Mouse (Mus musculus): Measurements from ENCODE around the gene Gm29609. TPM values are rescaled to one million over a fixed set of nuclear protein-coding genes. Genes with fewer than 3 reads are reported as not detected.
A peak's percentile ranks its signal among the peaks of the same experiment; 100 is the strongest.

Gene Gm29609
- total and polyA plus RNA-seq, 2 experiments from 2014 or later: 1.9 to 3.1 TPM

DNA sequence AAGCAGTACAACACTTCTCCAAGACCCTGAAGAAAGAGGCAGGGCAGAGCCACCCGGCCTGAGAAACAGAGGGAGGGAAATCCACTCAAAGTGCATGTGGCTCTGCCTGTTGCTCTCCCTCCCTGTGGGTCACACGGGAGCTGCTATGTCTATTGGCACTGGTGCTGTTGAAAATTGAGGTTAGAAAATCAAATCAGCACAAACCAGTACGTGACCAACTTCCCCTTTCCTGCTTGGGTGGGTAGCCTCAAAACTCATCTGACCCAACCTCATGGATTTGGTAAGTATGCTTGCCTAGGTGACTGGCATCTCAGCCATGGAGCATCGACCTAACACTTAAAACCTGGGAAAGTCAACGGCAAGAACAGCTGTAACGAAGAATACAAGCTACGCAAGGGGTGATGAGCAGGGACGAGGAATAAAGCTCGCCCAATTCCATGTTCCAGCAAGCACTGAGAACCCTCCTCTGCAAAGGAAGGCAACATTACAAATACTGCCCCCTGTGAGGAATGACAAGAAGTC is 73.8 kb downstream of the Gm29609 start, which contains the start of gene Dnajc5g:
Gene Dnajc5g, plus strand, starts transcription at position 472 of the 522 bp plus-strand sequence.
- TF ChIP-seq CTCF (IDR thresholded peaks at IDR 0.05): no peak
- no peaks in the 10 kb centered on the region for H3K36me3 ChIP-seq (ENCODE audit: insufficient read depth, low read length)
- DNase-seq (ENCODE audit: low spot score): no peak
- no peak within 1 kb of the TSS for H3K4me3 ChIP-seq (ENCODE audit: low read depth, low read length)
- H3K9ac ChIP-seq (replicated peaks; ENCODE audit: low read length, poor library complexity, severe bottlenecking): no peak within 1 kb of the TSS
- no peaks in the 10 kb centered on the region for H3K4me1 ChIP-seq (ENCODE audit: insufficient read depth, low read length)
- ATAC-seq (ENCODE audit: low FRiP score): no peak
- no peak within 1 kb of the TSS for H3K27ac ChIP-seq (ENCODE audit: low read depth, low read length)
- no peaks in the 10 kb centered on the region for H3K9me3 ChIP-seq (ENCODE audit: low read length)
- 87% methylated on average over 9 of the region's 9 CpGs for WGBS
- no peaks in the 10 kb centered on the region for H3K27me3 ChIP-seq (ENCODE audit: insufficient read depth, low read length)
- no peak within 1 kb of the TSS for H3K4me2 ChIP-seq (ENCODE audit: low read depth, low read length, poor library complexity, severe bottlenecking)

DNA sequence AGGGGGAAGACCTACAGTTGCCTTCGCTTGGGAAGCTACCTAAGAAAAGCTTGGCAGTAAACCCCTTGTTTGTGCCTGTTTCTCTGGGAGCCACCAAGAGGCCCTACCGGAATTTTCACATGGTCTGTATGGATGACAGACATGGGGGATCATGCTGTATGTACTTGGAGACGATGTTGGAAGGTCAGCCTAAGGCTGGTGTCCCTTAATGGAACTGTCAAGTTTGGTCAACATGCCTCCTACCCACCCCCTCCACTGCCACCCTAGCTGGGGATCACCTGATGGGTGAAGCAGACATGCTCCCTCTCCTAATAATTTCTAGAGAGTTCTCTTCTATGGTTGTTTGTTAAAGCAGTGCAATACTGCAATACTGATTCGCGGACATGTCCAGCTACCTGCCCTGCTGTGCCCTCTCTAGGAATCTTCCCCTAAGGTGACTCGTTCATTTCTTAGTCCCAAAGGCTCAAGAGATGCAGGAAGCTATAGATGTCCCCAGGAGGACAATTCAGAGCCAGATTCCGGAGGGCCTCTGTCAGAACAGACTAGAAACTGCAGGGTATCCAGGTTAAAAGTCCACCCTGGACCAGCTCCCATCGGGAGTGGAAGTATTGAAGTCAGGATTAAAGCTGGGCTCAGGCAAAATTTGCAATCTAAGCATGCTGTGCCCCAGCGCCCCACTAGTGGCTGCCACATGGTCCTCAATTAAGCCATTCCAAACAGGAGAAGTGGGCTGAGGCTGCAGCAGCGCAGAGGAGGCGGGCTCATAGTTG is 83.8 kb downstream of the Gm29609 start:
- no peak for DNase-seq (ENCODE audit: low spot score)
- H3K27me3 ChIP-seq (ENCODE audit: insufficient read depth, low read length): peaks cover 57% of the 10 kb centered on the region
- no peak overlapping the region for H3K27ac ChIP-seq (ENCODE audit: low read depth, low read length)
- no peak for ATAC-seq (ENCODE audit: low FRiP score)
- H3K9me3 ChIP-seq (ENCODE audit: low read length): no peaks in the 10 kb centered on the region
- no peak overlapping the region for H3K9ac ChIP-seq (replicated peaks; ENCODE audit: low read length, poor library complexity, severe bottlenecking)
- peak overlapping the region; percentile 25 for H3K4me2 ChIP-seq (ENCODE audit: low read depth, low read length, poor library complexity, severe bottlenecking)
- peaks cover 4% of the 10 kb centered on the region; the same call in 1 of the 2 replicates for H3K4me1 ChIP-seq (ENCODE audit: insufficient read depth, low read length)
- 20% methylated on average over 11 of the region's 11 CpGs for WGBS
- H3K36me3 ChIP-seq (ENCODE audit: insufficient read depth, low read length): no peaks in the 10 kb centered on the region
- TF ChIP-seq CTCF (IDR thresholded peaks at IDR 0.05): no peak; the same call in 1 of the 2 replicates
- H3K4me3 ChIP-seq (ENCODE audit: low read depth, low read length): peak overlapping the region; percentile 12; the same call in 1 of the 2 replicates

DNA sequence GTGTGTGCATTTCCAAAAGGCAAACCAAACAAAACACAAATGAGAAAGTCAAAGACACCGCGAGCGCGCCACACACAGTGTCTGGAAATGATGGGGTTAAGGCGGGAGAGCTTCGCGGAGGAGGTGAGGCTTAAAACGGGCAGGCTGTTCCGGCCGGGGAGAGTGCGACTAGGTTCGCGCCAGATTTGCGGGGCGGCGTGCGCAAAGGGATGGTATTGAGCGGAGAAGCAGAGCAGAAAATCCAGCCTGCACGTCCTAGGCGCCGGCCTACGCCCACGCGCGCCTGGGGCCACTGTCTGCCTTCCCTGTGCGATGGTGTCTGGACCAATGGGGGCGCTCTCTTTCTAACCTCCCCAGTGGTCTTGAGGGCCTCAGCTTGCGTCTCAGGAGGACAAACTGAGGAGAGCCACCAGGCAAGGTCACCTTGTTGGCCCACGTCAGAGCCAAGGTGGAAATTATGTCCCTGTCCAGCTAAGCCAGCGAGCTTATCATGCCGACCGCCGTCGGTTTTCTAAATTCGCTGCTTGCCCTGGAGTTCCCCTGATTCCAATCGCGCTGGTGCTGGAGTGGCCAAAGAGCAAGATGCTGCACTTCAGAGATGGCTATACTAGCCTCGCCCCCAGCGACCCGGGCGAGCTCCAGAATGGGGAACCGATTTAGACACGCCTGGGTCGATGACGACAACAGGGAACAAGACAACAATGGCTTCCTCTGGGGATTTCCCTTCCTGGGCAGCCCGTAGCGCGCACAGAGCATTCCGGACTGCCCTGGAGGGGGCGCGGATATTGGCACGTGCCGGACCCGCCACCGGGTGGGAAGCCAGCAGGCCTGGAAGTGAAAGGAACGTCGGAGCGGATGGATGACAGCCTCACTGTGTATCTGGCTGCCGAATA is 84.7 kb downstream of the Gm29609 start:
- peak overlapping the region; percentile 25 for H3K4me2 ChIP-seq (ENCODE audit: low read depth, low read length, poor library complexity, severe bottlenecking)
- under 1% methylated on average over 58 of the region's 59 CpGs for WGBS
- H3K4me3 ChIP-seq (ENCODE audit: low read depth, low read length): peak overlapping the region; percentile 12
- H3K27ac ChIP-seq (ENCODE audit: low read depth, low read length): no peak overlapping the region
- peak; percentile 38 for DNase-seq (ENCODE audit: low spot score)
- no peaks in the 10 kb centered on the region for H3K9me3 ChIP-seq (ENCODE audit: low read length)
- H3K9ac ChIP-seq (replicated peaks; ENCODE audit: low read length, poor library complexity, severe bottlenecking): no peak overlapping the region
- no peaks in the 10 kb centered on the region for H3K36me3 ChIP-seq (ENCODE audit: insufficient read depth, low read length)
- H3K27me3 ChIP-seq (ENCODE audit: insufficient read depth, low read length): peaks cover 60% of the 10 kb centered on the region
- H3K4me1 ChIP-seq (ENCODE audit: insufficient read depth, low read length): peaks cover 4% of the 10 kb centered on the region; the same call in 1 of the 2 replicates
- TF ChIP-seq CTCF (IDR thresholded peaks at IDR 0.05): peak; percentile 3
- no peak for ATAC-seq (ENCODE audit: low FRiP score)

Other genes starting within 250 kb of the Gm29609 start
- 162 and 185 TPM in 2 replicates for gene Cgref1, start 234.3 kb downstream of the Gm29609 start, total RNA-seq (2014; rRNA removed)
- gene Cgref1, start 234.3 kb downstream of the Gm29609 start, polyA plus RNA-seq (2015; fragmentation: Nextera tagmentation; extraction: Ambion mirVana): 108 TPM in 2 replicates
- gene Preb, start 219.6 kb downstream of the Gm29609 start, total RNA-seq (2014; rRNA removed): 37.6 and 37.7 TPM in 2 replicates
- 89.6 and 101 TPM in 2 replicates for gene Preb, start 219.6 kb downstream of the Gm29609 start, polyA plus RNA-seq (2015; fragmentation: Nextera tagmentation; extraction: Ambion mirVana)
- gene Tcf23, start 211.2 kb downstream of the Gm29609 start, total RNA-seq (2014; rRNA removed): 0.05 TPM in 1 of 2 replicates, not detected in the other
- 0.07 and 0.09 TPM in 2 replicates for gene Tcf23, start 211.2 kb downstream of the Gm29609 start, polyA plus RNA-seq (2015; fragmentation: Nextera tagmentation; extraction: Ambion mirVana)
- 138 and 155 TPM in 2 replicates for gene Atraid, start 131.6 kb downstream of the Gm29609 start, total RNA-seq (2014; rRNA removed)
- gene Atraid, start 131.6 kb downstream of the Gm29609 start, polyA plus RNA-seq (2015; fragmentation: Nextera tagmentation; extraction: Ambion mirVana): 235 and 243 TPM in 2 replicates
- 43.8 and 44.9 TPM in 2 replicates for gene Slc5a6, start 131.0 kb downstream of the Gm29609 start, total RNA-seq (2014; rRNA removed)
- 32.3 and 33.0 TPM in 2 replicates for gene Slc5a6, start 131.0 kb downstream of the Gm29609 start, polyA plus RNA-seq (2015; fragmentation: Nextera tagmentation; extraction: Ambion mirVana)
- 39.5 and 44.8 TPM in 2 replicates for gene Cad, start 125.1 kb downstream of the Gm29609 start, total RNA-seq (2014; rRNA removed)
- gene Cad, start 125.1 kb downstream of the Gm29609 start, polyA plus RNA-seq (2015; fragmentation: Nextera tagmentation; extraction: Ambion mirVana): 6.7 and 7.8 TPM in 2 replicates
- gene Dnajc5g, start 73.6 kb downstream of the Gm29609 start, total RNA-seq (2014; rRNA removed): not detected in 2 replicates
- not detected in 2 replicates for gene Dnajc5g, start 73.6 kb downstream of the Gm29609 start, polyA plus RNA-seq (2015; fragmentation: Nextera tagmentation; extraction: Ambion mirVana)
- gene Slc30a3, start 71.7 kb downstream of the Gm29609 start, total RNA-seq (2014; rRNA removed): 19.3 and 24.1 TPM in 2 replicates
- gene Slc30a3, start 71.7 kb downstream of the Gm29609 start, polyA plus RNA-seq (2015; fragmentation: Nextera tagmentation; extraction: Ambion mirVana): 14.0 and 20.6 TPM in 2 replicates
- gene Trim54, start 63.2 kb downstream of the Gm29609 start, total RNA-seq (2014; rRNA removed): 0.33 TPM in 1 of 2 replicates, not detected in the other
- not detected in 2 replicates for gene Trim54, start 63.2 kb downstream of the Gm29609 start, polyA plus RNA-seq (2015; fragmentation: Nextera tagmentation; extraction: Ambion mirVana)
- gene Ucn, start 41.1 kb downstream of the Gm29609 start, total RNA-seq (2014; rRNA removed): not detected in 2 replicates
- not detected in 2 replicates for gene Ucn, start 41.1 kb downstream of the Gm29609 start, polyA plus RNA-seq (2015; fragmentation: Nextera tagmentation; extraction: Ambion mirVana)
- 42.5 and 65.5 TPM in 2 replicates for gene Mpv17, start 25.7 kb downstream of the Gm29609 start, total RNA-seq (2014; rRNA removed)
- gene Mpv17, start 25.7 kb downstream of the Gm29609 start, polyA plus RNA-seq (2015; fragmentation: Nextera tagmentation; extraction: Ambion mirVana): 38.8 and 41.8 TPM in 2 replicates
- gene Gtf3c2, start 233 bp upstream of the Gm29609 start, total RNA-seq (2014; rRNA removed): 45.2 and 46.4 TPM in 2 replicates
- 46.1 and 49.0 TPM in 2 replicates for gene Gtf3c2, start 233 bp upstream of the Gm29609 start, polyA plus RNA-seq (2015; fragmentation: Nextera tagmentation; extraction: Ambion mirVana)
- 88.3 and 95.2 TPM in 2 replicates for gene Snx17, start 13.3 kb upstream of the Gm29609 start, total RNA-seq (2014; rRNA removed)
- gene Snx17, start 13.3 kb upstream of the Gm29609 start, polyA plus RNA-seq (2015; fragmentation: Nextera tagmentation; extraction: Ambion mirVana): 103 and 104 TPM in 2 replicates
- gene Eif2b4, start 13.5 kb upstream of the Gm29609 start, total RNA-seq (2014; rRNA removed): 29.7 and 34.0 TPM in 2 replicates
- 84.3 and 93.4 TPM in 2 replicates for gene Eif2b4, start 13.5 kb upstream of the Gm29609 start, polyA plus RNA-seq (2015; fragmentation: Nextera tagmentation; extraction: Ambion mirVana)
- gene Zfp513, start 22.4 kb upstream of the Gm29609 start, total RNA-seq (2014; rRNA removed): 6.4 and 10.9 TPM in 2 replicates
- gene Zfp513, start 22.4 kb upstream of the Gm29609 start, polyA plus RNA-seq (2015; fragmentation: Nextera tagmentation; extraction: Ambion mirVana): 11.1 and 13.0 TPM in 2 replicates
- 87.0 and 95.6 TPM in 2 replicates for gene Ppm1g, start 40.8 kb upstream of the Gm29609 start, total RNA-seq (2014; rRNA removed)
- 170 and 183 TPM in 2 replicates for gene Ppm1g, start 40.8 kb upstream of the Gm29609 start, polyA plus RNA-seq (2015; fragmentation: Nextera tagmentation; extraction: Ambion mirVana)
- 120 and 126 TPM in 2 replicates for gene Nrbp1, start 61.0 kb upstream of the Gm29609 start, total RNA-seq (2014; rRNA removed)
- 138 and 149 TPM in 2 replicates for gene Nrbp1, start 61.0 kb upstream of the Gm29609 start, polyA plus RNA-seq (2015; fragmentation: Nextera tagmentation; extraction: Ambion mirVana)
- gene Gm9970, start 61.3 kb upstream of the Gm29609 start, total RNA-seq (2014; rRNA removed): not detected in 2 replicates
- gene Gm9970, start 61.3 kb upstream of the Gm29609 start, polyA plus RNA-seq (2015; fragmentation: Nextera tagmentation; extraction: Ambion mirVana): 0.34 and 0.93 TPM in 2 replicates
- gene Krtcap3, start 71.8 kb upstream of the Gm29609 start, total RNA-seq (2014; rRNA removed): 1.2 and 2.5 TPM in 2 replicates
- 1.5 and 3.4 TPM in 2 replicates for gene Krtcap3, start 71.8 kb upstream of the Gm29609 start, polyA plus RNA-seq (2015; fragmentation: Nextera tagmentation; extraction: Ambion mirVana)
- 28.2 and 45.8 TPM in 2 replicates for gene Ift172, start 111.2 kb upstream of the Gm29609 start, total RNA-seq (2014; rRNA removed)
- 16.5 and 17.7 TPM in 2 replicates for gene Ift172, start 111.2 kb upstream of the Gm29609 start, polyA plus RNA-seq (2015; fragmentation: Nextera tagmentation; extraction: Ambion mirVana)
- gene Fndc4, start 116.2 kb upstream of the Gm29609 start, total RNA-seq (2014; rRNA removed): 155 and 188 TPM in 2 replicates
- gene Fndc4, start 116.2 kb upstream of the Gm29609 start, polyA plus RNA-seq (2015; fragmentation: Nextera tagmentation; extraction: Ambion mirVana): 103 and 118 TPM in 2 replicates
- gene Gckr, start 117.5 kb upstream of the Gm29609 start, total RNA-seq (2014; rRNA removed): 0.42 and 1.2 TPM in 2 replicates
- 0.85 and 1.0 TPM in 2 replicates for gene Gckr, start 117.5 kb upstream of the Gm29609 start, polyA plus RNA-seq (2015; fragmentation: Nextera tagmentation; extraction: Ambion mirVana)